Mouse (Mus musculus): ENCODE results near the gene Rrp1. TPM values are rescaled to one million over a fixed set of nuclear protein-coding genes. Genes with fewer than 3 reads are reported as not detected.

Gene Rrp1
- total and polyA plus RNA-seq, 2 experiments from 2014 or later = 86.6 to 177 TPM

DNA sequence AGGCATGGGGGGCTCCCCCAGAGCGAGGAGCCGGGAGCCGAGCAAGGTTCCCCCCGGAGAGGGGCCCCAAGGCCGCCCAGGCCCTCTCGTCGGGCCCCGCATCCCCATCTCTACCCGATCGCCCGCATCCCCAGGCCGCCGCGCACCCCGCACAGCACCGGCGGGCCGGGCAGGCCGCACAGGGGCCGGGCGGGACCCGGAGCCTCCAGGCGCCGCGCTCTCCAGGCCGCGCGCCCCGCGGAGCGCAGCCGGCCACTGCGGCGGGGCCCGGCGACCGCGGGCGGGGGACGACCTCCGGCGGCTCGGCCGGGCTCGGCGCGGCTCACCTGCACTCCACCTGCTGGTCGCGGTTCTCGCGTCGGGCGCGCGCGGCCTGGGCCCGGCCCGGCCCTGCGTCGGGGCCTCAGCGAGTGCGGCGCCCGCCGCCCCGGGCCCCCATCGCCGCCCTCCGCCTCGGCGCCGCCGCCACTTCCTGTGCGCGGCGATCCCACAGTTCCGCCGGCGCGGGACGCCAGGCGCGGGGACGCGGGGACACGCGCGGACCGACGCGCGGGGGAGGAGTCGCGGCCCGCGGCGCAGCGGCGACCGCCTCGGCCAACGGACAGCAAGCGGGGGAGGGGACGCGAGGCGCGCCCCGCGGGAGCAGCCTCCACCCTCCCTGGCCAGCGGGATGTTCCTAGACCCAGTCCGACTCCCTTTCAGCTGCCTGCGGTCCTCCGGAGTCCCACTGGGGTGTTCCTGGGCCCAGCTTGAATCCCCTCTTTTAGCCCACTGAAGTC is 60.8 kb downstream of the Rrp1 start, which contains the start of gene Agpat3:
Gene Agpat3 (minus strand): TSS at position 603 of the 779 bp plus-strand sequence.
- no peaks in the 10 kb centered on the region for H3K27me3 ChIP-seq (ENCODE audit: control insufficient read depth, insufficient read depth, low read length)
- no peak for TF ChIP-seq EP300 (IDR thresholded peaks at IDR 0.05; ENCODE audit: low read depth)
- H3K36me3 ChIP-seq (replicated peaks; ENCODE audit: control insufficient read depth, insufficient read depth, low read length) = no peaks in the 10 kb centered on the region
- H3K4me1 ChIP-seq (ENCODE audit: control insufficient read depth, insufficient read depth) = peaks cover 14% of the 10 kb centered on the region
- no peaks in the 10 kb centered on the region for H3K9me3 ChIP-seq (replicated peaks; ENCODE audit: control insufficient read depth, low read length)
- peak; percentile 52 for DNase-seq (ENCODE audit: low spot score)
- H3K27ac ChIP-seq (ENCODE audit: low read depth) = peak within 1 kb of the TSS; percentile 77
- peak within 1 kb of the TSS; percentile 95 for H3K9ac ChIP-seq (replicated peaks; ENCODE audit: low read depth, low read length)
- H3K4me2 ChIP-seq (ENCODE audit: low read depth, low read length) = peak within 1 kb of the TSS; percentile 99
- peak; percentile 89 for ATAC-seq (ENCODE audit: insufficient read depth, low read depth)
- peak within 1 kb of the TSS; percentile 94 for H3K4me3 ChIP-seq (ENCODE audit: low read depth, low read length)
- WGBS = 1% methylated on average over 45 of the region's 113 CpGs

DNA sequence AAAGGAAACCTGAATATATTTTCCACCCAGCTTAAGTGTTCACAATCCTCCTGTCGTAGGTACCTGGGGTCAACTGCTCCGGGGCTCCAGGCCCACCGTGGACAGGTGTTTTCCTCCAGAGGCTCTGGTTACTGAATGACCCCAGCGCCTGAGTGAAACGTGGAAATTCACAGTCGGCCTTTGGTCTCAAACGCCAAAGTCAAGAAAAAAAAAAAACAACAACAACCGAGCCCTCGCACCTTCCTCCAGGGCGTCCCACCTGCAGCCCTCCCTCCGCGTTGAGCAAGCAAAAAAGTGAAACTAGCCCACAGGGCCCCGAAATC is 61.3 kb downstream of the Rrp1 start:
- 3% methylated on average over 13 of the region's 13 CpGs for WGBS
- Histone ChIP-seq H3K4me2 (ENCODE audit: low read depth, low read length) (peak overlapping the region; percentile 99), H3K4me3 (ENCODE audit: low read depth, low read length) (peak overlapping the region; percentile 94), H3K9me3 (replicated peaks; ENCODE audit: control insufficient read depth, low read length) (no peaks in the 10 kb centered on the region), H3K27me3 (ENCODE audit: control insufficient read depth, insufficient read depth, low read length) (no peaks in the 10 kb centered on the region), H3K27ac (ENCODE audit: low read depth) (peak overlapping the region; percentile 77), H3K36me3 (replicated peaks; ENCODE audit: control insufficient read depth, insufficient read depth, low read length) (no peaks in the 10 kb centered on the region), H3K9ac (replicated peaks; ENCODE audit: low read depth, low read length) (peak overlapping the region; percentile 95), H3K4me1 (ENCODE audit: control insufficient read depth, insufficient read depth) (peaks cover 14% of the 10 kb centered on the region)
- TF ChIP-seq EP300 (IDR thresholded peaks at IDR 0.05; ENCODE audit: low read depth) (no peak), CTCF (IDR thresholded peaks at IDR 0.05; ENCODE audit: low read depth) (no peak)
- no peak for DNase-seq (ENCODE audit: low spot score)
- no peak for ATAC-seq (ENCODE audit: insufficient read depth, low read depth)

DNA sequence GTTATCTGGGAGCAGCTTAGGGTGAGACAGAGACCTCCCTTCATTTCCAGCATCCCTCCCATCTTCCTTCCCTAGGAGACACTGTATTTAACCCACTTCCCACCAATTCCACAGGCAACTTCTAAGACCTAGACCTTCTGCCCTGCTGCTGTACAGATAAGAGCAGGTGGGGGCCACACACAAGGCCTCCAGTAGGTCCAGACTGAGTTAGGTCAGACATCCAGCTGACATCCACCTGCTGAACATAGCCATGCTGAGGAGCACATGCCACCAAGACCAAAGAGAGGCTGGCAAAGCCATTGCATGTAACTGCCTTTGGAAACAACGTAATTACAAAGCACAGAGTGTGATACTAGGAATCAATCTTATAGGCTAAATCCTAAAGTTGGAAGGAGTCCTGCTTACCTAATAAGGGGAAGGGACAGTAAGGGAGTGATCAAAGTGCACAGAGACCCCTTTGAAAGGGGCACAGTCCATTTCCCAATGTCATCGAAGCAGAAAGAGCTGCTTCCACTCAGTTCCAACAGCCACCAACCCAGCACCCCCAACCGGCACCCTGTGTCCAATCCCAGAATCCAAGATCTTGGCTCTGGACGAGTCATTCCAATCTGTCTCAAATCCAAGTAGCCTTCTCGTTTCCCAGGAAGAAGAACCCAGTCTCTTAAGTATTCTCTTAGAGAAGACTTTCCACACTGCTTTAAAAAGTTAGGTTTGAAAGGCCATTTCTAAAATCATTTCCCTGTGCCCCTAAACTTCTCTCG is 61.9 kb downstream of the Rrp1 start:
- TF ChIP-seq EP300 (IDR thresholded peaks at IDR 0.05; ENCODE audit: low read depth) = no peak
- TF ChIP-seq CTCF (IDR thresholded peaks at IDR 0.05; ENCODE audit: low read depth) = no peak
- H3K36me3 ChIP-seq (replicated peaks; ENCODE audit: control insufficient read depth, insufficient read depth, low read length) = no peaks in the 10 kb centered on the region
- H3K9me3 ChIP-seq (replicated peaks; ENCODE audit: control insufficient read depth, low read length) = no peaks in the 10 kb centered on the region
- no peak for DNase-seq (ENCODE audit: low spot score)
- no peak for ATAC-seq (ENCODE audit: insufficient read depth, low read depth)
- no peaks in the 10 kb centered on the region for H3K27me3 ChIP-seq (ENCODE audit: control insufficient read depth, insufficient read depth, low read length)
- peak overlapping the region; percentile 77; the same call in 1 of the 2 replicates for H3K27ac ChIP-seq (ENCODE audit: low read depth)
- H3K4me3 ChIP-seq (ENCODE audit: low read depth, low read length) = peak overlapping the region; percentile 94
- peak overlapping the region; percentile 95 for H3K9ac ChIP-seq (replicated peaks; ENCODE audit: low read depth, low read length)
- 24% methylated on average over 6 of the region's 6 CpGs for WGBS
- peaks cover 14% of the 10 kb centered on the region for H3K4me1 ChIP-seq (ENCODE audit: control insufficient read depth, insufficient read depth)
- H3K4me2 ChIP-seq (ENCODE audit: low read depth, low read length) = peak overlapping the region; percentile 99

Small RNA genes within 50 kb of the gene (microRNA-seq; reads per million reads assigned to microRNA genes)
- not detected for gene Mir6410
- not detected for gene Mir6907
- gene Mir6908 = not detected

Other genes with a start within 250 kb of the Rrp1 start
- 438 and 442 TPM in 2 replicates for gene D10Jhu81e, start 243.3 kb downstream of the Rrp1 start, total RNA-seq (2014; rRNA removed; ENCODE audit: low replicate concordance)
- 87.9 and 92.0 TPM in 2 replicates for gene D10Jhu81e, start 243.3 kb downstream of the Rrp1 start, polyA plus RNA-seq (2015; fragmentation: Nextera tagmentation; extraction: Ambion mirVana)
- 11.5 and 12.1 TPM in 2 replicates for gene Pwp2, start 227.9 kb downstream of the Rrp1 start, total RNA-seq (2014; rRNA removed; ENCODE audit: low replicate concordance)
- 6.2 and 6.9 TPM in 2 replicates for gene Pwp2, start 227.9 kb downstream of the Rrp1 start, polyA plus RNA-seq (2015; fragmentation: Nextera tagmentation; extraction: Ambion mirVana)
- gene Trappc10, start 168.4 kb downstream of the Rrp1 start, total RNA-seq (2014; rRNA removed; ENCODE audit: low replicate concordance) = 51.0 and 53.3 TPM in 2 replicates
- gene Trappc10, start 168.4 kb downstream of the Rrp1 start, polyA plus RNA-seq (2015; fragmentation: Nextera tagmentation; extraction: Ambion mirVana) = 13.2 and 13.6 TPM in 2 replicates
- gene Agpat3, start 60.6 kb downstream of the Rrp1 start, total RNA-seq (2014; rRNA removed; ENCODE audit: low replicate concordance) = 151 and 164 TPM in 2 replicates
- 173 and 182 TPM in 2 replicates for gene Agpat3, start 60.6 kb downstream of the Rrp1 start, polyA plus RNA-seq (2015; fragmentation: Nextera tagmentation; extraction: Ambion mirVana)
- 21.8 and 99.5 TPM in 2 replicates for gene Cstb, start 12.6 kb upstream of the Rrp1 start, total RNA-seq (2014; rRNA removed; ENCODE audit: low replicate concordance)
- 149 and 153 TPM in 2 replicates for gene Cstb, start 12.6 kb upstream of the Rrp1 start, polyA plus RNA-seq (2015; fragmentation: Nextera tagmentation; extraction: Ambion mirVana)
- gene Pdxk, start 51.9 kb upstream of the Rrp1 start, total RNA-seq (2014; rRNA removed; ENCODE audit: low replicate concordance) = 3.7 and 4.5 TPM in 2 replicates
- 3.8 and 4.6 TPM in 2 replicates for gene Pdxk, start 51.9 kb upstream of the Rrp1 start, polyA plus RNA-seq (2015; fragmentation: Nextera tagmentation; extraction: Ambion mirVana)
- gene Olfr1358, start 104.4 kb upstream of the Rrp1 start, total RNA-seq (2014; rRNA removed; ENCODE audit: low replicate concordance) = not detected in 2 replicates
- gene Olfr1358, start 104.4 kb upstream of the Rrp1 start, polyA plus RNA-seq (2015; fragmentation: Nextera tagmentation; extraction: Ambion mirVana) = not detected in 2 replicates
- gene Ilvbl, start 161.3 kb upstream of the Rrp1 start, total RNA-seq (2014; rRNA removed; ENCODE audit: low replicate concordance) = 58.4 and 62.1 TPM in 2 replicates
- gene Ilvbl, start 161.3 kb upstream of the Rrp1 start, polyA plus RNA-seq (2015; fragmentation: Nextera tagmentation; extraction: Ambion mirVana) = 72.2 and 73.7 TPM in 2 replicates
- gene Syde1, start 178.9 kb upstream of the Rrp1 start, total RNA-seq (2014; rRNA removed; ENCODE audit: low replicate concordance) = 25.3 and 27.9 TPM in 2 replicates
- 7.5 and 8.5 TPM in 2 replicates for gene Syde1, start 178.9 kb upstream of the Rrp1 start, polyA plus RNA-seq (2015; fragmentation: Nextera tagmentation; extraction: Ambion mirVana)
- gene Olfr1357, start 205.0 kb upstream of the Rrp1 start, total RNA-seq (2014; rRNA removed; ENCODE audit: low replicate concordance) = not detected in 2 replicates
- not detected in 2 replicates for gene Olfr1357, start 205.0 kb upstream of the Rrp1 start, polyA plus RNA-seq (2015; fragmentation: Nextera tagmentation; extraction: Ambion mirVana)